Mouse (Mus musculus): ENCODE results near the gene Arvcf. TPM values are rescaled to one million over a fixed set of nuclear protein-coding genes. Genes with fewer than 3 reads are reported as not detected.

Gene Arvcf
- polyA plus RNA-seq, 1 experiment = 26.3 TPM

- H3K4me1 ChIP-seq (ENCODE audit: control insufficient read depth, insufficient read depth, low read length) = no peaks in the 10 kb centered on the region
- H3K27me3 ChIP-seq (ENCODE audit: control insufficient read depth, insufficient read depth, low read length, poor library complexity, severe bottlenecking) = no peaks in the 10 kb centered on the region
- no peak for TF ChIP-seq POLR2A (IDR thresholded peaks at IDR 0.05; ENCODE audit: insufficient read depth, low read length)
Observed at GRCm38 (mm10) chr16:18453846-18454245, 105.9 kb downstream of the Arvcf start.

GRCm38 (mm10) chr16:18455407-18455806, 107.4 kb downstream of the Arvcf start:
- H3K9me3 ChIP-seq (replicated peaks; ENCODE audit: control insufficient read depth, insufficient read depth, low read length, poor library complexity, severe bottlenecking) = no peaks in the 10 kb centered on the region
- H3K27me3 ChIP-seq (ENCODE audit: control insufficient read depth, insufficient read depth, low read length, poor library complexity, severe bottlenecking) = no peaks in the 10 kb centered on the region
- no peak overlapping the region for H3K4me3 ChIP-seq (ENCODE audit: low read depth, low read length)
- no peak overlapping the region for H3K27ac ChIP-seq (ENCODE audit: insufficient read depth, low read length)
- TF ChIP-seq POLR2A (IDR thresholded peaks at IDR 0.05; ENCODE audit: insufficient read depth, low read length) (no peak), EP300 (IDR thresholded peaks at IDR 0.05; ENCODE audit: insufficient read depth, low read depth, low read length) (no peak), CTCF (IDR thresholded peaks at IDR 0.05; ENCODE audit: low read depth, low read length) (no peak)
- H3K4me1 ChIP-seq (ENCODE audit: control insufficient read depth, insufficient read depth, low read length) = peaks cover 6% of the 10 kb centered on the region
- no peak overlapping the region for H3K9ac ChIP-seq (ENCODE audit: low read depth, poor library complexity, severe bottlenecking)
- H3K36me3 ChIP-seq (ENCODE audit: control insufficient read depth, insufficient read depth, low read length, poor library complexity, severe bottlenecking) = no peaks in the 10 kb centered on the region

More at GRCm38 (mm10) chr16:18453846-18454245, 105.9 kb downstream of the Arvcf start:
- Histone ChIP-seq H3K9me3 (replicated peaks; ENCODE audit: control insufficient read depth, insufficient read depth, low read length, poor library complexity, severe bottlenecking) (no peaks in the 10 kb centered on the region), H3K9ac (ENCODE audit: low read depth, poor library complexity, severe bottlenecking) (no peak overlapping the region), H3K36me3 (ENCODE audit: control insufficient read depth, insufficient read depth, low read length, poor library complexity, severe bottlenecking) (no peaks in the 10 kb centered on the region), H3K4me3 (ENCODE audit: low read depth, low read length) (no peak overlapping the region), H3K27ac (ENCODE audit: insufficient read depth, low read length) (no peak overlapping the region)

Other genes with a start within 250 kb of the Arvcf start
- gene Rtn4r, start 220.5 kb upstream of the Arvcf start, polyA plus RNA-seq (2011; ENCODE audit: insufficient read depth, insufficient read length, low read depth, missing spikeins) = 2.2 TPM in 2 replicates
- not detected in 2 replicates for gene Ccdc188, start 130.3 kb upstream of the Arvcf start, polyA plus RNA-seq (2011; ENCODE audit: insufficient read depth, insufficient read length, low read depth, missing spikeins)
- gene Zdhhc8, start 113.0 kb upstream of the Arvcf start, polyA plus RNA-seq (2011; ENCODE audit: insufficient read depth, insufficient read length, low read depth, missing spikeins) = 11.7 and 12.9 TPM in 2 replicates
- 46.1 and 51.7 TPM in 2 replicates for gene Trmt2a, start 99.5 kb upstream of the Arvcf start, polyA plus RNA-seq (2011; ENCODE audit: insufficient read depth, insufficient read length, low read depth, missing spikeins)
- 500 and 515 TPM in 2 replicates for gene Ranbp1, start 99.5 kb upstream of the Arvcf start, polyA plus RNA-seq (2011; ENCODE audit: insufficient read depth, insufficient read length, low read depth, missing spikeins)
- gene Gm49776, start 89.9 kb upstream of the Arvcf start, polyA plus RNA-seq (2011; ENCODE audit: insufficient read depth, insufficient read length, low read depth, missing spikeins) = not detected in 2 replicates
- gene Dgcr8, start 58.9 kb upstream of the Arvcf start, polyA plus RNA-seq (2011; ENCODE audit: insufficient read depth, insufficient read length, low read depth, missing spikeins) = 75.8 and 82.7 TPM in 2 replicates
- 19.3 and 21.3 TPM in 2 replicates for gene Tango2, start 79 bp upstream of the Arvcf start, polyA plus RNA-seq (2011; ENCODE audit: insufficient read depth, insufficient read length, low read depth, missing spikeins)
- gene Txnrd2, start 78.2 kb downstream of the Arvcf start, polyA plus RNA-seq (2011; ENCODE audit: insufficient read depth, insufficient read length, low read depth, missing spikeins) = 7.1 and 9.3 TPM in 2 replicates
- gene Comt, start 78.7 kb downstream of the Arvcf start, polyA plus RNA-seq (2011; ENCODE audit: insufficient read depth, insufficient read length, low read depth, missing spikeins) = 13.6 and 15.4 TPM in 2 replicates
- 13.7 and 16.2 TPM in 2 replicates for gene Gnb1l, start 150.5 kb downstream of the Arvcf start, polyA plus RNA-seq (2011; ENCODE audit: insufficient read depth, insufficient read length, low read depth, missing spikeins)
- 11.5 and 12.7 TPM in 2 replicates for gene Rtl10, start 150.7 kb downstream of the Arvcf start, polyA plus RNA-seq (2011; ENCODE audit: insufficient read depth, insufficient read length, low read depth, missing spikeins)
- gene Tbx1, start 242.5 kb downstream of the Arvcf start, polyA plus RNA-seq (2011; ENCODE audit: insufficient read depth, insufficient read length, low read depth, missing spikeins) = 0.29 TPM in 1 of 2 replicates, not detected in the other